Mouse (Mus musculus) heart, embryonic 12.5 days (tissue): Measurements from ENCODE around the gene 6330403K07Rik. TPM values are rescaled to one million over a fixed set of nuclear protein-coding genes. Genes with fewer than 3 reads are reported as not detected.

ENCODE experiments used
- ATAC-seq: fragments of 200-750 bp; cut with Nextera tagmentation; 2 replicates; pipeline ENCODE4 v1.8.0; 2017; ENCODE audit warnings: moderate TSS enrichment, moderate library complexity; ENCODE audit not compliant: insufficient number of reproducible peaks, low FRiP score
- H3K27ac ChIP-seq: fragments of 300-500 bp; sonication (generic); 2 replicates; pipeline ENCODE4 v1.5.1; 2016; ENCODE audit warnings: mild to moderate bottlenecking, moderate library complexity; ENCODE audit not compliant: poor library complexity, severe bottlenecking
- H3K27me3 ChIP-seq: fragments of 300-500 bp; sonication (generic); replicated peaks from 2 replicates; pipeline ENCODE4 v1.6.1; 2016; ENCODE audit warnings: mild to moderate bottlenecking, moderate library complexity
- H3K36me3 ChIP-seq: fragments of 300-500 bp; sonication (generic); 2 replicates; pipeline ENCODE4 v1.6.1; 2016; ENCODE audit warnings: mild to moderate bottlenecking, moderate library complexity
- H3K4me1 ChIP-seq: fragments of 300-500 bp; sonication (generic); replicated peaks from 2 replicates; pipeline ENCODE4 v1.6.1; 2016; ENCODE audit warnings: mild to moderate bottlenecking
- H3K4me2 ChIP-seq: fragments of 300-500 bp; sonication (generic); 2 replicates; pipeline ENCODE4 v1.6.1; 2016; ENCODE audit warnings: mild to moderate bottlenecking, moderate library complexity
- H3K4me3 ChIP-seq: fragments of 300-500 bp; sonication (generic); 2 replicates; pipeline ENCODE4 v1.5.1; 2016; ENCODE audit warnings: mild to moderate bottlenecking
- H3K9ac ChIP-seq: fragments of 300-500 bp; sonication (generic); 2 replicates; pipeline ENCODE4 v1.6.1; 2016; ENCODE audit warnings: mild to moderate bottlenecking, moderate library complexity
- H3K9me3 ChIP-seq: fragments of 300-500 bp; sonication (generic); replicated peaks from 2 replicates; pipeline ENCODE4 v1.6.1; 2016; ENCODE audit warnings: mild to moderate bottlenecking, moderate library complexity
- WGBS: fragments of 180-500 bp; shearing (Covaris S2); methylation state at CpG from one replicate; pipeline ENCODE4 v1.1.7; 2016; 5-methylcytosine and 5-hydroxymethylcytosine counted together
- polyA plus RNA-seq: library from polyadenylated mRNA; unstranded; fragments of >200 nt; fragmentation: Nextera tagmentation; extraction: Ambion mirVana; gene quantifications from 2 replicates; pipeline ENCODE4 v1.2.1, GENCODE M21; 2016

6330403K07Rik gene
- polyA plus RNA-seq, 1 experiment from 2014 or later, result 44.4 TPM

DNA sequence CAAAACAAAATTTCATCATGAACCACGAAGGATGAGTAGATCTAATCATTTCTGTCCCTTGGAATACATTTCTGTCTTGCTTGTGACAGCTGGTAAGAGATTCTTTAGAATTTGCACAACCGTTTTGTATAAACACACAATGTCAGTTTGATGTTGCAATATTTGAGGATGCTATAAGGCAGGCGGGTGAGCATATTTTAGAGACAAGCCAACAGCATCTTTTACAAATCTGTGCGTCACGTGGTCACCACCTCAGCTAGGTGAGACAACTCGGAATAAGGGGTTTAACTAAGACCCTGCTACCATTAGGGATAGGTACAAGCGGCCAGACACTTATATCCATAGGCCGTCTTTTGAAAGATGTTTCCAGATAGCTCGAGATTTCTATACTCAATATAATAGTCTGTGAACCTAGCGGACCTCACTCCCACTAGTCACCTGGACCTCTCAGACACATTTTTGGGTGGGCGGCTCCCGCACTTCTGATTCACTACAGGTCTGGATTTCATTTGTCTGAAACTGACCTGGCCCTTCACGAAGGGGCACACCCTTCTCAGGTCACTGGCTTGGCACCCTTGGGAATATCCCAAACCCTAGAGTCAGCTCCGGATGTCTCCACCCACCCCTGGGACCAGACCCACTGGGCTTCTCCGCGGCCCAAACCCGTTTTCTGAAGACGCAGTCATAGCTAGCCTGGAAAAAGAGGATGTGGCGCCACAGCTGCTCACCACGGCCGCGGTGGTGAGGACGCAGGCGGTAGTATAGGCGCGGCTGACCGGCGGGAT lies 14.7 kb downstream of the 6330403K07Rik start:
- Histone ChIP-seq H3K27ac (peak overlapping the region; percentile 74), H3K4me1 (peaks cover 24% of the 10 kb centered on the region), H3K9ac (peak overlapping the region; percentile 87), H3K9me3 (no peaks in the 10 kb centered on the region), H3K27me3 (no peaks in the 10 kb centered on the region), H3K36me3 (peaks cover 14% of the 10 kb centered on the region), H3K4me3 (peak overlapping the region; percentile 89), H3K4me2 (peak overlapping the region; percentile 82)
- WGBS, result 5% methylated on average over 28 of the region's 28 CpGs
- ATAC-seq, result no peak; the same call in 1 of the 2 replicates

DNA sequence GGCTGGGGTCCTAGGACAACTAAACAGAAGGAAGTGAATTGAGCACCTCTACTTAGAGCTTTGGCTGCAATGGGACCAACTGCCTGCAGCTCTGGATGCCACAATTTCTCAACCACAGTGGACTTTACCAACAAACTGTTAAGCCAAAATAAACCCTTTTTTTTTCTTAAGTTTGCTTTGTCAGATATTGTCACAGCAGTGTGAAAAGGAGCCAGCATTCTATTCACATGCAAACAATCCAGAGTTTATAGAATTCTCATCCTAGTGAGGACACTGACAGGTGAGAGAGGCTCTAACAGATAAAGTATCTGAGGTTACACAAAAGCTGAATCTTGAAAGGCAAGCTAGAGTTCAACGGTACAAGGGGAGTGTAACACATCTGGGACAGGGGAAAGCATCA lies 16.3 kb downstream of the 6330403K07Rik start:
- Histone ChIP-seq H3K36me3 (peaks cover 22% of the 10 kb centered on the region), H3K4me2 (no peak overlapping the region), H3K9ac (no peak overlapping the region), H3K27me3 (no peaks in the 10 kb centered on the region), H3K4me3 (no peak overlapping the region), H3K4me1 (peaks cover 24% of the 10 kb centered on the region), H3K27ac (no peak overlapping the region), H3K9me3 (no peaks in the 10 kb centered on the region)
- ATAC-seq, result no peak
- 86% methylated on average over 1 of the region's 1 CpGs for WGBS

DNA sequence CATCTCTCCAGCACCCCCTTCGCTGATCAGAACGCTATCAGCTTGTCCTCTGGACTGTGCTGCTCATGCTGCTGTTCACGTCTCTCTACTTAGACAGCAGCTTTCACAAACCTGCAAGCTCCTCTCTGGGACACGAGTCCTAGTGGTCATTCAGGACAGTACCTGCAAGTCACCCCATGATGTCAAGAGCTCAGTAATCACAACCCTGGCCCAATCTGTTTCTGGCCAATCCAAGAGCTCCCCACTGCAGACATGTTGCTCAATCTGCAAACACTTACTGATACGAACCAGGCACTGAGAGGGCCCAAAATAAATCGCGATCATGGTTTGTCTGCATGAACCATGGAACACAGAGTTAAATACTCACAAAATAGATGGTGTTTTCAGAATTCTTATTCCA lies 20.6 kb downstream of the 6330403K07Rik start:
- H3K27ac ChIP-seq, result no peak overlapping the region
- no peak overlapping the region for H3K4me2 ChIP-seq
- H3K27me3 ChIP-seq, result no peaks in the 10 kb centered on the region
- no peak overlapping the region for H3K9ac ChIP-seq
- H3K4me3 ChIP-seq, result no peak overlapping the region
- peaks cover 8% of the 10 kb centered on the region; the same call in 1 of the 2 replicates for H3K4me1 ChIP-seq
- no peak for ATAC-seq
- WGBS, result 84% methylated on average over 7 of the region's 7 CpGs
- H3K9me3 ChIP-seq, result no peaks in the 10 kb centered on the region
- peaks cover 53% of the 10 kb centered on the region for H3K36me3 ChIP-seq

GRCm38 (mm10) chr11:71008321-71008720 lies 25.0 kb downstream of the 6330403K07Rik start:
- peaks cover 48% of the 10 kb centered on the region for H3K36me3 ChIP-seq
- H3K4me1 ChIP-seq, result peaks cover 4% of the 10 kb centered on the region
- no peak overlapping the region for H3K9ac ChIP-seq
- ATAC-seq, result no peak
- WGBS, result 80% methylated on average over 3 of the region's 3 CpGs
- no peak overlapping the region for H3K4me2 ChIP-seq
- H3K27me3 ChIP-seq, result no peaks in the 10 kb centered on the region
- no peak overlapping the region for H3K27ac ChIP-seq
- H3K4me3 ChIP-seq, result no peak overlapping the region
- H3K9me3 ChIP-seq, result no peaks in the 10 kb centered on the region

- whole genome bisulfite sequencing, result 77% methylated on average over 7 of the region's 7 CpGs
- H3K36me3 ChIP-seq, result peaks cover 46% of the 10 kb centered on the region
- peaks cover 9% of the 10 kb centered on the region for H3K4me1 ChIP-seq
- H3K4me3 ChIP-seq, result no peak overlapping the region
- H3K27me3 ChIP-seq, result no peaks in the 10 kb centered on the region
- no peak overlapping the region for H3K27ac ChIP-seq
- H3K9ac ChIP-seq, result no peak overlapping the region
- no peak overlapping the region for H3K4me2 ChIP-seq
- H3K9me3 ChIP-seq, result no peaks in the 10 kb centered on the region
- no peak for ATAC-seq
Measured at GRCm38 (mm10) chr11:71007831-71008230, 25.5 kb downstream of the 6330403K07Rik start.

DNA sequence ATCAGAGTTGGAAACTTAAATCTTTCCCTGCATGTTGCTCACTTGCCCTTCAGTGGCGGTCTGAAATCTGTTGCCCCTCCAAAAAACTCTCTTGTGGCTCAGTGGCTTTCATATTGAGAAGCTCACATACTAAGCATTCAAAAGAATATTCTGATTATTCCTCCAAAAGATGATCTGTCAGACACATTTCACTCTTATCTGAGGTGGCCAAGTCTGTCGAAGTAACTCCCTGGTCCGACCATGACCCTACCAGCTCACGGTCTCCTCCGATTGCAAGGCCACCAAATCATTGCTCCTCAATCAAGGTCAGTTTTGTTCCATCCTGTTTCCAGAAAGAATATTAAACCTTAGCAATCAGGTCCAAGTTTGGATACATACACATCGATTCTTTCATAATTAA lies 26.3 kb downstream of the 6330403K07Rik start:
- no peaks in the 10 kb centered on the region for H3K9me3 ChIP-seq
- H3K4me1 ChIP-seq, result peaks cover 17% of the 10 kb centered on the region
- ATAC-seq, result no peak
- H3K4me2 ChIP-seq, result no peak overlapping the region
- no peak overlapping the region for H3K4me3 ChIP-seq
- WGBS, result 90% methylated on average over 6 of the region's 6 CpGs
- H3K27me3 ChIP-seq, result no peaks in the 10 kb centered on the region
- H3K9ac ChIP-seq, result no peak overlapping the region
- peaks cover 38% of the 10 kb centered on the region for H3K36me3 ChIP-seq
- H3K27ac ChIP-seq, result no peak overlapping the region

GRCm38 (mm10) chr11:71005046-71005445 lies 28.3 kb downstream of the 6330403K07Rik start:
- peak overlapping the region; percentile 38 for H3K4me2 ChIP-seq
- 62% methylated on average over 5 of the region's 5 CpGs for WGBS
- no peaks in the 10 kb centered on the region for H3K27me3 ChIP-seq
- H3K9me3 ChIP-seq, result no peaks in the 10 kb centered on the region
- no peak for ATAC-seq
- peaks cover 22% of the 10 kb centered on the region for H3K36me3 ChIP-seq
- no peak overlapping the region for H3K9ac ChIP-seq
- peaks cover 17% of the 10 kb centered on the region for H3K4me1 ChIP-seq
- H3K27ac ChIP-seq, result no peak overlapping the region
- peak overlapping the region; percentile 20 for H3K4me3 ChIP-seq

GRCm38 (mm10) chr11:71004316-71004773 lies 29.0 kb downstream of the 6330403K07Rik start, which contains the start of gene Dhx33:
Gene Dhx33 (minus strand): TSS chr11:71004437.
- peak within 1 kb of the TSS; percentile 94 for H3K4me2 ChIP-seq
- H3K4me1 ChIP-seq, result peaks cover 17% of the 10 kb centered on the region
- no peaks in the 10 kb centered on the region for H3K27me3 ChIP-seq
- H3K27ac ChIP-seq, result peak within 1 kb of the TSS; percentile 84
- peak; percentile 97 for ATAC-seq
- no peaks in the 10 kb centered on the region for H3K9me3 ChIP-seq
- H3K4me3 ChIP-seq, result peak within 1 kb of the TSS; percentile 94
- H3K9ac ChIP-seq, result peak within 1 kb of the TSS; percentile 83
- H3K36me3 ChIP-seq, result peaks cover 22% of the 10 kb centered on the region
- WGBS, result under 1% methylated on average over 34 of the region's 35 CpGs

DNA sequence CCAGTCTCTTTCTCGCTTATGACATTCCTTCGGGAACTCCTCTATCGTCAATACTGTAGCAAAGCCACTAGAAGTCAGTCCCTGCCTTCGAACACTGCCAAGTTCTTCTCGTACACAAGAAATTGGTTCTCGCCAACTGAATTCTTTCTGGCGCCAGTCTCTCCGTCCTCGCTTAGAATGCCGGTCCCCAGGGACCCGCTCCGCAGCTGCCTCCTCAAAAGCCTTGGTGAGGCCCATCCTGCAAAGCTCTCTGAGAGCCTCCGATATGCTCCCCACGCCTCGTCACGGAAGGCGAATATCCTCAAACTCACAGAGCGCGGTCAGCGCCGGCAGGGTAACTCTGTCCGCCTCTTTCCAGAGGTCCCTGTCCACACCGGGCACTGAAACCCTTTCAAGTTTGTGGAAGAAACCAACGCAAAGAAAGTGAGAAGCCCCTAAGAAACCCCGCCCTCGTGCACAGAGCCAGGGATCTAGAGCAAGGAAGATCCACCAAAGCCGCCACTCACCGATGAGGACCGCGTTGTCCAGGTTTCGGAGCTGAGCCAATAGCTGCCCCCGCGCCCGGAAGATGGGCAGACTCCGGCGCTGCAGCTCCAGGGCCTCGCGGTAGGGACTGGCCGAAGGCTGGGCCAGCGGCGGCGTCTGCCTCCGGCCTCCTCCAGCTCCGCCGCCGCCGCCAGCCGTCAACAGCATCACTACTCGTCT lies 29.6 kb downstream of the 6330403K07Rik start:
- peak; percentile 86 for ATAC-seq
- Histone ChIP-seq H3K27ac (peak overlapping the region; percentile 84), H3K36me3 (peaks cover 23% of the 10 kb centered on the region), H3K9ac (peak overlapping the region; percentile 83), H3K9me3 (no peaks in the 10 kb centered on the region), H3K4me1 (peaks cover 17% of the 10 kb centered on the region), H3K27me3 (no peaks in the 10 kb centered on the region), H3K4me2 (peak overlapping the region; percentile 94), H3K4me3 (peak overlapping the region; percentile 94)
- under 1% methylated on average over 48 of the region's 49 CpGs for WGBS

- H3K9me3 ChIP-seq, result no peaks in the 10 kb centered on the region
- no peak overlapping the region for H3K27ac ChIP-seq
- peaks cover 34% of the 10 kb centered on the region for H3K36me3 ChIP-seq
- H3K4me1 ChIP-seq, result peaks cover 17% of the 10 kb centered on the region
- no peak overlapping the region for H3K4me2 ChIP-seq
- ATAC-seq, result no peak
- H3K9ac ChIP-seq, result no peak overlapping the region
- no peak overlapping the region for H3K4me3 ChIP-seq
- 90% methylated on average over 4 of the region's 4 CpGs for WGBS
- H3K27me3 ChIP-seq, result no peaks in the 10 kb centered on the region
Measured at GRCm38 (mm10) chr11:71001167-71001566, 32.1 kb downstream of the 6330403K07Rik start.

DNA sequence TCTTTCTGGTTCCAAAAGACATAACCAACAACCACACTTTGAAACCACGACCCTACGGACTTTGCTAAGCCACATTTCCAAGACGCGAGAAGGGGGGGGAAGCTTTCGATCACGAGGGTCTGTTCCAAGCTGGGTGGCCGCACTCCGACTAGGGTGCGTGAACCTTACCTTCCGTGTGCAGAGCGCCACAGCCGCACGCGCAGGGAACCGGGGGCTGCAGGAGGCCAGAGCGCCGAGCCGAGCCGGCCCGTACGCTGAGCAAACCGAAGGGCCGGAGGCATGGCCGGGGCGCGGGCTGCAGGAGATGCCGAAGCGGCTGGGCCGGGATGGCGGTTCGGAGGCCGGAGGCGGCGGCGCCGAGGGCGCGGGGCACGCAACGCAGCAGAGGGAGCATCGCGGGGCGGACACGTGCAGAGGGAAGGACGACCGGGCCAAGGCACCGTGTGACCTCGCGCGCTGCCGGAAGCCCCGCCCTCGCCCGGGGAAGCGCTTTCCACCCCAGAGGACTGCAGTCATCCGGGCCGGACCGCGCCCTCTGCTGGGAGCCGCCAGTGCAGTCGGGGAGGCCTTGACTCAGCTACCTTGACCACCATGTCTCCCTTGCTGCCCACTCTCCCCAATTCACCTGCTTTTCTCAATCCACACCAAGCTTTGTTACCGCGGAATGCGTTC lies 50.6 kb downstream of the 6330403K07Rik start, which contains the start of gene C1qbp:
C1qbp (minus strand) TSS at position 470 of the 672 bp plus-strand sequence.
- ATAC-seq, result peak; percentile 94
- WGBS, result under 1% methylated on average over 64 of the region's 64 CpGs
- H3K4me1 ChIP-seq, result peaks cover 12% of the 10 kb centered on the region
- H3K9me3 ChIP-seq, result no peaks in the 10 kb centered on the region
- peaks cover 69% of the 10 kb centered on the region for H3K36me3 ChIP-seq
- H3K27ac ChIP-seq, result peak within 1 kb of the TSS; percentile 65
- peak within 1 kb of the TSS; percentile 97 for H3K4me3 ChIP-seq
- peak within 1 kb of the TSS; percentile 78 for H3K4me2 ChIP-seq
- H3K9ac ChIP-seq, result peak within 1 kb of the TSS; percentile 96
- no peaks in the 10 kb centered on the region for H3K27me3 ChIP-seq
